Mouse (Mus musculus): ENCODE results near the gene Tcl1. TPM values are rescaled to one million over a fixed set of nuclear protein-coding genes. Genes with fewer than 3 reads are reported as not detected.

The Tcl1 gene
- not detected in 2 replicates for polyA plus RNA-seq (2014; fragmentation: Nextera tagmentation; extraction: Ambion mirVana)

- Histone ChIP-seq H3K9me3 (ENCODE audit: control insufficient read depth, low read length) (no peaks in the 10 kb centered on the region), H3K27ac (ENCODE audit: low read depth) (no peak within 1 kb of the TSS), H3K36me3 (ENCODE audit: control insufficient read depth, insufficient read depth, low read length) (no peaks in the 10 kb centered on the region), H3K4me2 (ENCODE audit: low read length) (no peak within 1 kb of the TSS), H3K4me3 (ENCODE audit: low read depth, low read length) (no peak within 1 kb of the TSS), H3K9ac (ENCODE audit: low read length) (no peak within 1 kb of the TSS), H3K4me1 (replicated peaks; ENCODE audit: control insufficient read depth, insufficient read depth, low read length) (no peaks in the 10 kb centered on the region), H3K27me3 (replicated peaks; ENCODE audit: control insufficient read depth, insufficient read depth, low read length) (no peaks in the 10 kb centered on the region)
- no peak for ATAC-seq (replicated peaks; ENCODE audit: low FRiP score, low TSS enrichment, low read depth)
- DNase-seq (ENCODE audit: low spot score) = no peak
- WGBS = 85% methylated on average over 22 of the region's 22 CpGs
Observed at GRCm38 (mm10) chr12:105222601-105223319, at the start of gene Tcl1. Tcl1 (minus strand) TSS chr12:105222793.

- no peaks in the 10 kb centered on the region for H3K36me3 ChIP-seq (ENCODE audit: control insufficient read depth, insufficient read depth, low read length)
- WGBS = 47% methylated on average over 17 of the region's 17 CpGs
- DNase-seq (ENCODE audit: low spot score) = no peak
Observed at GRCm38 (mm10) chr12:105271016-105271965, 48.7 kb upstream of the Tcl1 start.

GRCm38 (mm10) chr12:105267076-105267475 is 44.5 kb upstream of the Tcl1 start:
- H3K4me1 ChIP-seq (replicated peaks; ENCODE audit: control insufficient read depth, insufficient read depth, low read length) = no peaks in the 10 kb centered on the region
- H3K27me3 ChIP-seq (replicated peaks; ENCODE audit: control insufficient read depth, insufficient read depth, low read length) = no peaks in the 10 kb centered on the region
- H3K4me3 ChIP-seq (ENCODE audit: low read depth, low read length) = no peak overlapping the region
- no peaks in the 10 kb centered on the region for H3K9me3 ChIP-seq (ENCODE audit: control insufficient read depth, low read length)
- 80% methylated on average over 5 of the region's 5 CpGs for WGBS
- no peak overlapping the region for H3K9ac ChIP-seq (ENCODE audit: low read length)
- no peak overlapping the region for H3K27ac ChIP-seq (ENCODE audit: low read depth)
- H3K36me3 ChIP-seq (ENCODE audit: control insufficient read depth, insufficient read depth, low read length) = no peaks in the 10 kb centered on the region
- H3K4me2 ChIP-seq (ENCODE audit: low read length) = no peak overlapping the region
- DNase-seq (ENCODE audit: low spot score) (no peak), ATAC-seq (replicated peaks; ENCODE audit: low FRiP score, low TSS enrichment, low read depth) (no peak)

More at GRCm38 (mm10) chr12:105271016-105271965, 48.7 kb upstream of the Tcl1 start:
- H3K27me3 ChIP-seq (replicated peaks; ENCODE audit: control insufficient read depth, insufficient read depth, low read length) = no peaks in the 10 kb centered on the region
- no peak overlapping the region for H3K9ac ChIP-seq (ENCODE audit: low read length)
- no peak overlapping the region for H3K4me2 ChIP-seq (ENCODE audit: low read length)
- H3K4me1 ChIP-seq (replicated peaks; ENCODE audit: control insufficient read depth, insufficient read depth, low read length) = no peaks in the 10 kb centered on the region
- H3K27ac ChIP-seq (ENCODE audit: low read depth) = no peak overlapping the region
- no peak for ATAC-seq (replicated peaks; ENCODE audit: low FRiP score, low TSS enrichment, low read depth)
- H3K4me3 ChIP-seq (ENCODE audit: low read depth, low read length) = no peak overlapping the region
- no peaks in the 10 kb centered on the region for H3K9me3 ChIP-seq (ENCODE audit: control insufficient read depth, low read length)

- Histone ChIP-seq H3K9ac (ENCODE audit: low read length) (no peak overlapping the region), H3K9me3 (ENCODE audit: control insufficient read depth, low read length) (no peaks in the 10 kb centered on the region), H3K36me3 (ENCODE audit: control insufficient read depth, insufficient read depth, low read length) (no peaks in the 10 kb centered on the region), H3K27me3 (replicated peaks; ENCODE audit: control insufficient read depth, insufficient read depth, low read length) (no peaks in the 10 kb centered on the region), H3K27ac (ENCODE audit: low read depth) (no peak overlapping the region), H3K4me3 (ENCODE audit: low read depth, low read length) (no peak overlapping the region), H3K4me2 (ENCODE audit: low read length) (no peak overlapping the region), H3K4me1 (replicated peaks; ENCODE audit: control insufficient read depth, insufficient read depth, low read length) (no peaks in the 10 kb centered on the region)
- ATAC-seq (replicated peaks; ENCODE audit: low FRiP score, low TSS enrichment, low read depth) = no peak
- 7% methylated on average over 3 of the region's 3 CpGs for WGBS
- peak; percentile 90 for DNase-seq (ENCODE audit: low spot score)
Observed at GRCm38 (mm10) chr12:105266096-105266495, 43.5 kb upstream of the Tcl1 start.

GRCm38 (mm10) chr12:105259221-105259620 is 36.6 kb upstream of the Tcl1 start:
- no peak overlapping the region for H3K4me3 ChIP-seq (ENCODE audit: low read depth, low read length)
- no peak overlapping the region for H3K4me2 ChIP-seq (ENCODE audit: low read length)
- no peaks in the 10 kb centered on the region for H3K27me3 ChIP-seq (replicated peaks; ENCODE audit: control insufficient read depth, insufficient read depth, low read length)
- 32% methylated on average over 4 of the region's 4 CpGs for WGBS
- H3K27ac ChIP-seq (ENCODE audit: low read depth) = no peak overlapping the region
- DNase-seq (ENCODE audit: low spot score) (no peak), ATAC-seq (replicated peaks; ENCODE audit: low FRiP score, low TSS enrichment, low read depth) (no peak)
- no peaks in the 10 kb centered on the region for H3K4me1 ChIP-seq (replicated peaks; ENCODE audit: control insufficient read depth, insufficient read depth, low read length)
- H3K36me3 ChIP-seq (ENCODE audit: control insufficient read depth, insufficient read depth, low read length) = no peaks in the 10 kb centered on the region
- no peak overlapping the region for H3K9ac ChIP-seq (ENCODE audit: low read length)
- H3K9me3 ChIP-seq (ENCODE audit: control insufficient read depth, low read length) = no peaks in the 10 kb centered on the region

GRCm38 (mm10) chr12:105258787-105259186 is 36.2 kb upstream of the Tcl1 start:
- DNase-seq (ENCODE audit: low spot score) = peak; percentile 67

GRCm38 (mm10) chr12:105253796-105254195 is 31.2 kb upstream of the Tcl1 start:
- no peak overlapping the region for H3K27ac ChIP-seq (ENCODE audit: low read depth)

More at GRCm38 (mm10) chr12:105258787-105259186, 36.2 kb upstream of the Tcl1 start:
- Histone ChIP-seq H3K27ac (ENCODE audit: low read depth) (no peak overlapping the region), H3K4me3 (ENCODE audit: low read depth, low read length) (no peak overlapping the region), H3K36me3 (ENCODE audit: control insufficient read depth, insufficient read depth, low read length) (no peaks in the 10 kb centered on the region), H3K27me3 (replicated peaks; ENCODE audit: control insufficient read depth, insufficient read depth, low read length) (no peaks in the 10 kb centered on the region), H3K9ac (ENCODE audit: low read length) (no peak overlapping the region), H3K9me3 (ENCODE audit: control insufficient read depth, low read length) (no peaks in the 10 kb centered on the region), H3K4me1 (replicated peaks; ENCODE audit: control insufficient read depth, insufficient read depth, low read length) (no peaks in the 10 kb centered on the region), H3K4me2 (ENCODE audit: low read length) (no peak overlapping the region)
- 10% methylated on average over 9 of the region's 9 CpGs for WGBS
- no peak for ATAC-seq (replicated peaks; ENCODE audit: low FRiP score, low TSS enrichment, low read depth)

GRCm38 (mm10) chr12:105248763-105249233 is 26.2 kb upstream of the Tcl1 start:
- DNase-seq (ENCODE audit: low spot score) = peak; percentile 61
- no peak overlapping the region for H3K27ac ChIP-seq (ENCODE audit: low read depth)
- no peak overlapping the region for H3K9ac ChIP-seq (ENCODE audit: low read length)
- peak overlapping the region; percentile 45 for H3K4me2 ChIP-seq (ENCODE audit: low read length)
- H3K27me3 ChIP-seq (replicated peaks; ENCODE audit: control insufficient read depth, insufficient read depth, low read length) = no peaks in the 10 kb centered on the region
- 2% methylated on average over 9 of the region's 9 CpGs for WGBS
- peaks cover 12% of the 10 kb centered on the region for H3K4me1 ChIP-seq (replicated peaks; ENCODE audit: control insufficient read depth, insufficient read depth, low read length)
- H3K4me3 ChIP-seq (ENCODE audit: low read depth, low read length) = no peak overlapping the region; the same call in 1 of the 2 replicates
- H3K36me3 ChIP-seq (ENCODE audit: control insufficient read depth, insufficient read depth, low read length) = no peaks in the 10 kb centered on the region
- ATAC-seq (replicated peaks; ENCODE audit: low FRiP score, low TSS enrichment, low read depth) = peak; percentile 81
- no peaks in the 10 kb centered on the region for H3K9me3 ChIP-seq (ENCODE audit: control insufficient read depth, low read length)

More at GRCm38 (mm10) chr12:105253796-105254195, 31.2 kb upstream of the Tcl1 start:
- peaks cover 3% of the 10 kb centered on the region for H3K4me1 ChIP-seq (replicated peaks; ENCODE audit: control insufficient read depth, insufficient read depth, low read length)
- H3K4me3 ChIP-seq (ENCODE audit: low read depth, low read length) = no peak overlapping the region
- H3K9ac ChIP-seq (ENCODE audit: low read length) = no peak overlapping the region
- ATAC-seq (replicated peaks; ENCODE audit: low FRiP score, low TSS enrichment, low read depth) (no peak), DNase-seq (ENCODE audit: low spot score) (no peak)
- 92% methylated on average over 3 of the region's 3 CpGs for WGBS
- no peaks in the 10 kb centered on the region for H3K36me3 ChIP-seq (ENCODE audit: control insufficient read depth, insufficient read depth, low read length)
- no peaks in the 10 kb centered on the region for H3K27me3 ChIP-seq (replicated peaks; ENCODE audit: control insufficient read depth, insufficient read depth, low read length)
- H3K9me3 ChIP-seq (ENCODE audit: control insufficient read depth, low read length) = no peaks in the 10 kb centered on the region
- no peak overlapping the region for H3K4me2 ChIP-seq (ENCODE audit: low read length)
